8 mouse cellular contexts compared by ENCODE assay signal in genomic region chr2:55090332-55090731, GRCm38 (mm10).
DNase-seq lines count a peak whose midpoint lies in the region; ATAC-seq and TF ChIP-seq lines count a peak whose summit lies in the region.

No protein-coding gene starts in this region.

- H3K36me3 ChIP-seq in kidney, postnatal 0 days (ENCODE audit: insufficient read depth, low read length) = no peaks in the 10 kb centered on the region
- H3K36me3 ChIP-seq in embryonic facial prominence, embryonic 10.5 days (replicated peaks) = no peaks in the 10 kb centered on the region

- peak; percentile 63 for DNase-seq in kidney, postnatal 0 days (ENCODE audit: low spot score)
- DNase-seq in kidney, adult 9 months = no peak
- peak; percentile 3 for DNase-seq in MEL-GATA-1-ER (ENCODE audit: extremely low read depth, low read depth)
- DNase-seq in embryonic facial prominence, embryonic 10.5 days (ENCODE audit: low spot score) = peak; percentile 25
- peak; percentile 9 for DNase-seq in layer of hippocampus, adult 9-11 months
- peak; percentile 44 to 71 for DNase-seq in right cerebral cortex, postnatal 10 days (ENCODE audit: low spot score in 2 of 2)
- DNase-seq in ovary, adult 18-20 months (ENCODE audit: low spot score) = no peak
- no peak for DNase-seq in ovary, postnatal 36 days (ENCODE audit: low spot score)

- ATAC-seq in kidney, postnatal 0 days (replicated peaks; ENCODE audit: low FRiP score, low read depth) = no peak

- no peak overlapping the region for H3K27ac ChIP-seq in kidney, postnatal 0 days
- H3K27ac ChIP-seq in embryonic facial prominence, embryonic 10.5 days (replicated peaks) = no peak overlapping the region

- WGBS in kidney, postnatal 0 days = 21% methylated on average over 3 of the region's 3 CpGs
- 23% methylated on average over 3 of the region's 3 CpGs for WGBS in embryonic facial prominence, embryonic 10.5 days

- H3K4me2 ChIP-seq in kidney, postnatal 0 days (ENCODE audit: low read length) = no peak overlapping the region

- no peaks in the 10 kb centered on the region for H3K9me3 ChIP-seq in kidney, postnatal 0 days (replicated peaks; ENCODE audit: low read length)
- H3K9me3 ChIP-seq in embryonic facial prominence, embryonic 10.5 days = no peaks in the 10 kb centered on the region

- H3K4me1 ChIP-seq in kidney, postnatal 0 days (replicated peaks; ENCODE audit: insufficient read depth, low read length) = no peaks in the 10 kb centered on the region
- H3K4me1 ChIP-seq in embryonic facial prominence, embryonic 10.5 days = no peaks in the 10 kb centered on the region

- H3K9ac ChIP-seq in kidney, postnatal 0 days (ENCODE audit: low read depth, low read length) = no peak overlapping the region

- H3K27me3 ChIP-seq in kidney, postnatal 0 days (ENCODE audit: insufficient read depth, low read length) = no peaks in the 10 kb centered on the region
- H3K27me3 ChIP-seq in embryonic facial prominence, embryonic 10.5 days (replicated peaks; ENCODE audit: low read depth, poor library complexity, severe bottlenecking) = no peaks in the 10 kb centered on the region

- H3K4me3 ChIP-seq in kidney, postnatal 0 days (replicated peaks; ENCODE audit: low read depth, low read length) = no peak overlapping the region
- no peak overlapping the region for H3K4me3 ChIP-seq in embryonic facial prominence, embryonic 10.5 days

- peak; percentile 66 for TF ChIP-seq CTCF in kidney, postnatal 0 days (IDR thresholded peaks at IDR 0.05; ENCODE audit: low read depth)

Comparison
In these comparisons a context has a peak if more than half of its experiments do, and no peak if none do; other contexts are left out.
1. DNase-seq: peak in kidney, postnatal 0 days (single experiment), MEL-GATA-1-ER (single experiment), embryonic facial prominence, embryonic 10.5 days (single experiment), layer of hippocampus, adult 9-11 months (single experiment) and right cerebral cortex, postnatal 10 days (2 of 2); none in kidney, adult 9 months (single experiment), ovary, adult 18-20 months (single experiment) and ovary, postnatal 36 days (single experiment).